Mouse (Mus musculus): Measurements from ENCODE around the gene Mettl2. TPM values are rescaled to one million over a fixed set of nuclear protein-coding genes. Genes with fewer than 3 reads are reported as not detected.

Mettl2 gene
- total RNA-seq, 4 experiments from 2014 or later = 16.1 to 20.9 (median 18.3) TPM

DNA sequence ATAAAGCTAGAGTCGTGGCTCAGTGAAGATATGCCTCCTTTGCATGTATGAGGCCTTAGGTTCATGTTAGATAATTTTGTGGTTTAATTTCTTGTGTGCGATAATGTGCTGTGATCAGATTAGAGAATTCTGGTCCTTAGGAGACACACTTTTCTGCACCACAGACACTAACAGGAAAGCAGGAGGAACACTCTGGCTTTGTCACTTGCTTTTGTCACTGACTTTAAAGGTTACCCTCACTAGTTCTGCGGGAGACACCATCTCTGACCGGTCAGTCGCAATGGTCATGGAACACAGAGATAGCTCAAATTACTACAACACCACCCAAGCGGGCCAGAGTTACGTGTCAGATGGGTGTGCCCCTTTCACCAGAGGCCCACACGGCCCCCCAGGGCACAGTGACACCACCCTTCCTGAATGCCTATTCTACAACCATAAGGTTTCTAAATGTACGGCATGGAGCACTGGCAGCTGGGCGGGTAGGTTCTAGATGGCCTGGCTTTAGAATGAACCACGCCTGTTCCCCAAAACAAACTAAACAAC, 26.2 kb downstream of the Mettl2 start:
- no peak for DNase-seq (ENCODE audit: low spot score in 2 of 2)

DNA sequence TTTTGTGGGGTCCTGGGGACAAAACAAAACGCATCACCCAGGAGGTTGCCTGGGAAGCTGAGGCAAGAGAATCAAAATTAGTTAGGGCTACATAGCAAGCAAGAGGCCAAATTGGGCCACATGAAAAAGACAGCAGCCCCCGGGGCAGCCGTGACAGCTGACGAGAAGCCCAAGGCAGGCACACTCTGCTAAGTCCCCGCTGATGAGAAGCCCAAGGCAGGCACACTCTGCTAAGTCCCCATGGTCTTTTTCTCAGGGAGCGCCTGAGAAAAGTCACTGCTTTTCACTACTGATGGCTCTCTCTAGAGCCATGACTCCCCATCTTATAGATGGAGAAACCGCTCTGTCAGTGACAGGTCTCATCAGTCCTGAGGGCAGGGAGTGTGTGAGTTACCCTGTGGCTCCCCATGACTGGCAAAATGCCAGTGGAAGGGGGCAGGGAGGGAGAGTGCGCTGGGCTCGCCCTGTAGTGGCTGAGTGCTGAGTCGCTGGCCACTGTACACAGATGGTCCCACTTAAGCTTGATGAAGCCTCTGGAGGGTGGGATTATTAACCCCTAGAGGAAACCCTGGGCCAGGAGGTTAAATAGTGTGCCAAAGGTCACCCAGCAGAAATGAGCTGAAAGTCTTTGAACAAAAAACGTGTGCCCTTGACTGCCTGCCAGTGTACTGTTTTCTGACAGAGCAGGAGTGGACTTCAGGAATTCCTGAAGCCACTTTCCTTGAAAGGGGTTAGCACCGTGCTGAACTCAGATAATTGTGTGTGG, 27.0 kb downstream of the Mettl2 start:
- DNase-seq (ENCODE audit: low spot score in 2 of 2) = no peak

DNA sequence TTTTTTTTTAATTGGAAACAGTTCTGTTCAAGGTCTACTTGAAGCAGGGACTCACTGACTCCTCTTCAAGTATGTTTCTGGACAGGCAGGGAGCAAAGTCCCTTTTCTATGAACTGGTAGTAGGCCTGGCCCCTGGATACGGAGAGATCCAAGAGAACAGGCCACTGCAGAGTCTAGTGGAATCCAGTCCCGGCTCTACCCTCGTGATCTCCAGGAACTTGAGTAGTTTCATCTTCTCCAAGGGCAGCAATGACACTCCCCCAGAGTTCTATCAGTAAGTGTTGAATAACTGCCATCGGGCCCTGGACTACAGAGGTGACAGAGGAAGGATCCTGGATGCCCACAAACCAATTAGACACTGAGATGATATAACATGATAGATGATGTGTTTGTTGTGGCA, 29.7 kb downstream of the Mettl2 start:
- no peak for DNase-seq (ENCODE audit: low spot score in 2 of 2)

- no peak for DNase-seq (ENCODE audit: low spot score in 2 of 2)
These were observed 30.6 kb downstream of the Mettl2 start for GRCm38 (mm10) chr11:105156748-105157267.

- DNase-seq (ENCODE audit: low spot score in 2 of 2) = no peak
These were observed 31.8 kb downstream of the Mettl2 start for GRCm38 (mm10) chr11:105158047-105158446.

GRCm38 (mm10) chr11:105159673-105160360, 33.6 kb downstream of the Mettl2 start:
- DNase-seq (ENCODE audit: low spot score in 2 of 2) = no peak

DNA sequence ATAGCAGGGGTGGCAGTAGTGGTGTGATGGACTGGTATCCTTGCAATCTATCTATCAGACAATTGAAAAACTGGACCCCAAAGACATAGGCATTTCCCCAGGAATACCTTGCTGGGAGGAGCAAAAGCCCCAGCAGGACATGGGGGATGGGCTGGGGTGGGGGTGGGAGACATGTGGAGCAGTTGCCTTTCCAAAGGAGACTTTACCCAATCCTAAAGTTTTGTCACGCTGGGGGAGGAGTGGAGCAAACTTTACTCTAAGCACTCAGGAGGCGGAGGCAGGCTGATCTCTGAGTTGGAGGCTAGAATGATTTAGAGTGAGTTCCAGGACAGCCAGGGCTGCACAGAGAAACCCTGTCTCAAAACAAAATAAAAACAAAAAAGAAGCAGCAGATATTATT, 35.2 kb downstream of the Mettl2 start:
- DNase-seq (ENCODE audit: low spot score in 2 of 2) = no peak

DNA sequence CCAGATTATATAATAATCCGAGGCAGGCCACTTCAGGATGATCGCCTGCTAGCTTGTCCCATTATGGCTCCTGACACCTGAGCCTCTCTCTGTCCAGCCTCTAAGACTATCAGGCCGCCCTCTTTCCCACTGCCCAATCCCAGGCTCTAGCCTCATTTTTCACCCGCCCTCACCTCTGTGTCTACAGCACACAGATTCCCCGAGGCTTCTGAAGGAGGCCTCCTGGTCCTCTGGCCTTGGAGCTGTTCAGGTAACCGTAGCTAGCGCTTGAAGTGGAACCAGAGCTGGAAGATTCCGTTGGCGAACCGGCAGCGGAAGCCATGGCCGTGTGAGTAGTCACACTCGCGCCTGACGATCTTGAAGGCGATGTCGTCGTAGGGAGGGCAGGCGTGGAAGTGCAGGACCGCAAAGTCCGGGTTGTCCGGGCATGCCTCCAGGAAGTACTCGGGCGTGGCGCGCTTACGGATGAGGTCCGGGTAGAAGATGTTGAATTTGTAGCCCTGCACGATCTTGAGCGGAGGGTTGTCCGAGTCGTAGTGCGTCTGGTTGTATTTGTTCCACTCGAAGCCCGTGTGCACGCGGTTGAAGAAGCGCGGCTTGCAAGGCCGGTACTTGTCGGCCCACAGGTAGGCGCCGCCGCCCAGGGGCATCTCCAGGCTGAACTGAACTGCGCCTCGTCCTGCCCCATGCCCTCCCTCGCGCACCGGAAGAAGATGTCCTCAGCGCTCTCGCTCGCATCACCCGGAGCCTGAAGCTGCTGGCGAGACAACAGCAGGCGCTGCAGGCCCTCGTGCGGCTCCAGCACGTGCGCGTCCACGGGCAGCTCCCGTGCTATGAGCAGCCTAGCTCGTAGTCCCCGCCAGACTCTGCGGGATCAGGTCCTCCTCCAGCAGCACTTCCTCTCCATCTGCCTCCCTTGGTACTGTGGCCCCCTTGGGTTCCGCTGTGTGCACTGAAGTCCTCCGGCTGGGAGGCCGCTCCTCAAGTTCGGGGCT, 38.6 kb downstream of the Mettl2 start:
- DNase-seq (ENCODE audit: low spot score in 2 of 2) = no peak

DNA sequence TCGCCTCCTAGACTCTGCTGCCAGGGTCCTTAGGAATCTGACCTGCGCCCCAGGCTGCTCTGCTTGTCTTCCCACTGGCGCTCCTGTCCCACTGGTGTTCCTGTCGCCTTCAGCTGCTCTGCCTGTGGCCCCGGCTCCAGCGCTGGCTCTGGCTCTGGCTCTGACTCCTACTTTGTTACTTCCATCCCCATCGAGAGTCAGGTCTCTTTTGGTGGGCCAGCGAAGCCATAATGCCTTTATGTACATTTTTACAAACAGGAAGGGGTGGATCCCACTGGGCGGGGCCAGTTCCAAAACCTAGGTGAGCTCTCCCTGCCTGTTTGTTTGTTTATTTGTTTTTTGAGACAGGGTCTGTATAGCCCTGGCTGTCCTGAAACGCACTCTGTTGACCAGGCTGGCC, 40.6 kb downstream of the Mettl2 start:
- no peak for DNase-seq (ENCODE audit: low spot score in 2 of 2)

GRCm38 (mm10) chr11:105178516-105178915, 52.3 kb downstream of the Mettl2 start, which contains the start of gene Tlk2:
TSS of gene Tlk2 (plus strand) at chr11:105178807.
- DNase-seq (ENCODE audit: low spot score in 2 of 2) = no peak

DNA sequence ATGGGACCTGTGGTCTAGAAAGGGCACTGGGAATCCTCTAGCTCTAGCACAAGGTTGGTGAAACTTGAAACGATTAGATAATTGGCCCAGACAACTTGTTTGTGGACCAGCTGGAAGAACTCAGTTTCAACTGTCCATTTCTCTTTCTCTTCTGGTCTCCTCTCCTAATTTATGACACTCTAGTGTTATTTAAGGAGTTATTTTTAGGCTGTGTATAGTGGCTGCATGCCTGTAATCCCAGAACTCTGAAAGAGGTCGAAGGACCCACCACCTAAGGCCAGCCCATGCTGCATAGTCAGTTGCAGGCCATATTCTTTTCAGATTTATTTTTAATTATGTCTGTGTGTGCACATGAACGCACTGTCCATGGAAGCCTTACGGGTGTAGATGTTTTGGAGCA, 53.3 kb downstream of the Mettl2 start:
- no peak for DNase-seq (ENCODE audit: low spot score in 2 of 2)

- DNase-seq (ENCODE audit: low spot score in 2 of 2) = peak; percentile 23 to 27
These were observed 54.4 kb downstream of the Mettl2 start for GRCm38 (mm10) chr11:105180471-105181091.

- peak; percentile 63 to 83 for DNase-seq (ENCODE audit: low spot score in 2 of 2)
These were observed 55.0 kb downstream of the Mettl2 start for GRCm38 (mm10) chr11:105181126-105181637.

DNA sequence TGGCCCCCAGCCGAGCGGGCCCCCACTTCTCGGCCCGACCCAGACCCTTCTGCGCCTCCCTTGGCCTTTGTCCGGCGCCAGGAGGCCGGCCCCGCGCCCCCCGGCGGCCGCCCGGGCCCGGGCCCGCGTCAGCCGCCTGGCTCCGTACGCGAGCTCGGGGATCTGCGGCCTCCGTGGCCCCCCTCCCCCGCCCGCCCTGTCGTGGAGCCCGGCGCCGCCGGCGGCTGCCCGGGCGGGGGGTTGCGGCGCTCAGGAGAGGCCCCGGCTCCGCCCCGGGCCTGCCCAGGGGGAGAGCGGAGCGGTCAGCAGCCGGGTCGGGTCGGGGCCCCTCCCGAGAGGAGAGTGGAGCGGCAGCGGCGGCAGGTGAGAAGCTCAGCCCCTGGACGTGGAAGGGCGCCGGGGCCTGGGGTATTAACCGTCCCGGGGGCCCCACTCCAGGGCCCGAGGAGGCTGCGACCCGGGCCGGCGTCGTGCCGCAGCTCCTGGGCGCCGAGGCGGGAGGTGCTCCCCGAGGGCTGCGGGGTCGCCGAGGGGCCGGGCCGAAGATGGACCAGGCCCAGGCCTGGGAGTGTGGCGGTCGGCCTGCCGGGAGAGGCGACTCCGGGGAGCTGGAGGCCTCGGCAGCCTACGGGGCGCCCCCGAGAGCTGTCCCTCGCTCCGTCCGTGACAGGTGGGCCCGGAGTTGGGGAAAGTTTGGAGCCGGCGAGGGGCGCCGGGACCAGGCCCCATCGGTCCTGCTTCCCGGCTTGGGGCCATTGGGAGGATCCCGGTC, 55.6 kb downstream of the Mettl2 start:
- peak; percentile 29 for DNase-seq (ENCODE audit: low spot score in 2 of 2)

DNA sequence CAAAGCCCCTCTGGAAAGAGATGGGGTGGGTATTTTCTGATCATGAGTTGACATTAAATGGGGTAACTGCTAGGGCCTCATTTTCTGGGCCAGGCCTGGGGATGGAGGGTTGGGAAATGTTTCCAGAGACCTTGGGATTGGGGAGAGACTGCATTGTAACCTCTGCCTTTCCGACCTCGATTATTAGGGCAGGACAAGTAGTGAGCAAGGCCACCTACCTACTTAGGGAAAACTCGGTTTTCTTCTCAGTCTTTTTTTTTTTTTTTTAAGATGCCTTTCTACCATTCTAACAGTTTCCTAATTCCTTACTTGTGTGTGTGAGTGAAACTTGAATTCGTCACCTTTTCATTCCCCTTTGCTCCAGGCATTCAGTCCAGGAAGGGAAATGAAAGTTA, 56.2 kb downstream of the Mettl2 start:
- peak in 1 of 2 experiments; percentile 10 for DNase-seq (ENCODE audit: low spot score in 2 of 2)

- no peak for DNase-seq (ENCODE audit: low spot score in 2 of 2)
These were observed 58.5 kb downstream of the Mettl2 start for GRCm38 (mm10) chr11:105184678-105185077.

Data from left cerebral cortex, adult 8-10 months (tissue).